Mouse (Mus musculus): ENCODE results near the gene Btbd35f6. TPM values are rescaled to one million over a fixed set of nuclear protein-coding genes. Genes with fewer than 3 reads are reported as not detected.
"Not testable (repeated sequence)": the region's sequence is repeated elsewhere in the genome, so short reads cannot be mapped to it uniquely, and the experiment has no call there.

The Btbd35f6 gene
- not detected in 2 replicates for polyA plus RNA-seq (2015; fragmentation: Nextera tagmentation; extraction: Ambion mirVana)

DNA sequence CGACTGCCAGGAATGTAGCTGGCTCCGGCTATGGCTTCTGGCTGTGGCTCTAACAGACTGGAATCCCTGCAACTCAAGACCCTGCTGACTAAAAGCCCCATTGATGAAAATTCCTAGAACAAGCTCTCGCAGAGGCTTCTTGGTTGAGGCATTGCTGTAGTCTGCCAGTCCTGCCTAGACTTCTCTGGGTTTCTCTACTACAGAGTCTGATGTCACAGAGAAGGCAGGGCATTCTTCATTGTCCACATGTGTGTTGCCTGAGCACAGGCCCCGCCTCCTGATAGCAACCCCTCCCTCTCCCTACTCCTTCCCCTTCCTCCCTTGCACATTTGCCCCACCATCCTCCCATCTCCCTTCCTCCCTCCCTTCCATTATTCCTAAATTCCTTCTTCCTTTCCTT lies at the start of gene Btbd35f6:
Gene Btbd35f6 (minus strand): TSS at position 101 of the 400 bp plus-strand sequence.
- H3K27ac ChIP-seq; H3K36me3 ChIP-seq; H3K9ac ChIP-seq (replicated peaks); H3K4me2 ChIP-seq (replicated peaks); H3K4me1 ChIP-seq (replicated peaks); H3K9me3 ChIP-seq; ATAC-seq; H3K4me3 ChIP-seq (replicated peaks); H3K27me3 ChIP-seq: not testable (repeated sequence)
- no CpG with 5 or more reads among the region's 4 CpGs for WGBS

DNA sequence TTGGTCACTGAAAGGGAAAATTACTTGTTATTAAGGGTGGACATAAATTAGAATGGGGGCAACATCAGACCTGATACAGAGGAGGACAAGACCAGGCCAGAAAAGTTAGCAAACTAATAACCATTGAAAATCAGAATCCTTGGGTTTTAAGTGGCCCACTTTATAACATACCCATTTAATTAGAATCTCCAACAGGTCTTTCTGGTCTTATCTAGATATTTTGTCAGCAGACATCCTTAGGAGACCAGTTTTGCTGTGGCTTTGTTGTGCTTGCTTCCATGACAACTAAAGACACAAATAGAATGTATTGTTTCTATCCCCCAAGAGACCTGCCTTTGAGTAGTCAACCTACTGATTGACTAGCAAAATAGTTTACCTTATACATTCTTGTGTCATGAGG lies 30.4 kb upstream of the Btbd35f6 start, which contains the start of gene Gm21870:
Gene Gm21870 (minus strand): TSS at position 101 of the 400 bp plus-strand sequence.
- H3K27me3 ChIP-seq; H3K4me3 ChIP-seq (replicated peaks); ATAC-seq; H3K9me3 ChIP-seq; H3K4me2 ChIP-seq (replicated peaks); H3K36me3 ChIP-seq; H3K27ac ChIP-seq; H3K9ac ChIP-seq (replicated peaks); H3K4me1 ChIP-seq (replicated peaks): not testable (repeated sequence)

DNA sequence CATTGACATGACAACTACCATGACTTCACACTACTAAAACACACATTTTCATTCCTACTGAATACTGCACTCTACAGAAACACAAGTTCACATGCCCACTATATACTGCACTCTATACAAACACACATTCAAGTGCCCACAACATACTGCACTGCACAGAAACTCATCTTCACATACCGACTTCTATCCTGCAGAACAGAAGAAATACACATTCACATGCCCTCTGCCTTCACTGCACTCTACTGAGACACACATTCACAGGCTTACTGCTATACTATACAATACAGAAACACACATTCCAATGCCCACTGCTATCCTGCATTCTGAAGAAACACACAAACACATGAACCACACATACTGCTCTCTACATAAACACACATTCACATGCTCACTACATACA lies 26.1 kb downstream of the Btbd35f6 start:
- no CpG with 5 or more reads among the region's 1 CpGs for WGBS

DNA sequence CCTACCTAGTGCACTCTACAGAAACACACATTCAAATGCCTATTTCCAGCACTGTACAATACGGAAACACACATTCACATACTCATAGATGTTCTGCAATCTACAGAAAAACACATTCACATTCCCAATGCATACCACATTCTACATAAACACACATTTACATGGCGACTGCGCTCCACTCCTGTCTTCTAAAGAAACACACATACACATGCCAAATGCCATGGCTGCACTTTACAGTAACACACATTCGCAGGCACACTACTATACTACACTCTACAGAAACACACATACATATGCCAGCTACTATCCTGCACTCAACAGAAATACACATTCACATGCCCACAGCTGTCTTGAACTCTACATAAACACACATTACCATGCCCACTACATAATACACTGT lies 28.1 kb downstream of the Btbd35f6 start:
- H3K9ac ChIP-seq (replicated peaks); ATAC-seq; H3K4me3 ChIP-seq (replicated peaks); H3K27me3 ChIP-seq; H3K36me3 ChIP-seq; H3K4me2 ChIP-seq (replicated peaks); H3K4me1 ChIP-seq (replicated peaks); H3K27ac ChIP-seq: not testable (repeated sequence)
- H3K9me3 ChIP-seq, result peaks cover 33% of the 10 kb centered on the region
- 83% methylated on average over 4 of the region's 4 CpGs for WGBS

More for the DNA sequence above, 26.1 kb downstream of the Btbd35f6 start:
- H3K9ac ChIP-seq (replicated peaks); H3K4me3 ChIP-seq (replicated peaks); H3K36me3 ChIP-seq; H3K27me3 ChIP-seq; ATAC-seq; H3K27ac ChIP-seq; H3K4me1 ChIP-seq (replicated peaks); H3K4me2 ChIP-seq (replicated peaks): not testable (repeated sequence)
- peaks cover 33% of the 10 kb centered on the region for H3K9me3 ChIP-seq

DNA sequence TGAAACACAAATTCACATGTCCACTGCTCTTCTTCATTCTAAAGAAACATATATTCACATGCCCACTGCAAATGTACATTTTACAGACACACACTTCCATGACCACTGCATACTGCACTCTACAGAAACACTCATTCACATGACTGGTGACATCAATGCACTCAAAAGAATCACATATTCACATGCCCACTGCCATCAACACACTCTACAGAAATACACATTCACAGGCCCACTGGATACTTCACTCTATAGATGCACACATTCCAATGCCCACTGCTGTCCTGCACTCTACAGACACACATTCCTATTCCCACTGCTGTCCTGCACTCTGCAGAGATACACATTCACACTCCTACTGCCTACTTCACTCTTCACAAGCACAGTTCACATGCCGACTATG lies 30.0 kb downstream of the Btbd35f6 start:
- ATAC-seq; H3K9ac ChIP-seq (replicated peaks); H3K27me3 ChIP-seq; H3K4me3 ChIP-seq (replicated peaks); H3K36me3 ChIP-seq; H3K27ac ChIP-seq; H3K4me1 ChIP-seq (replicated peaks); H3K4me2 ChIP-seq (replicated peaks): not testable (repeated sequence)
- no CpG with 5 or more reads among the region's 1 CpGs for WGBS
- H3K9me3 ChIP-seq, result peaks cover 36% of the 10 kb centered on the region

DNA sequence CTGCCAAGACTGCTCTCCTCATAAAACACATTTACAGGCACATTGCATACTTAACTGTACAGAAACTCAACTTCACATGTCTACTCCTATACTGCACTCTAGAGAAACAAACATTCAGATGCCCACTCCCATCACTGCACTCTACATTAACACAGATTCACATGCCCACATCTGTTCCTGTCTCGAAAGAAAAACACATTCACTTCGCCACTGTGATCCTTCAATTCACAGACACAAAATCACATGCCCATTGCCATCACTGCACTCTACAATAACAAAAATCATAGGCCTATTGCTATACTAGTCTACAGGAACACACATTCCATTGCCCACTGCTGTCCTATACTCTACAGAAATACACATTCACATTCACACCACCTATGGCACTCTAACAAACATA lies 30.9 kb downstream of the Btbd35f6 start:
- peaks cover 33% of the 10 kb centered on the region for H3K9me3 ChIP-seq
- not testable (repeated sequence) for H3K4me3 ChIP-seq (replicated peaks); H3K27ac ChIP-seq; H3K36me3 ChIP-seq; H3K4me1 ChIP-seq (replicated peaks); H3K9ac ChIP-seq (replicated peaks); ATAC-seq; H3K27me3 ChIP-seq; H3K4me2 ChIP-seq (replicated peaks)
- WGBS, result 82% methylated on average over 2 of the region's 2 CpGs

Other genes with a start within 250 kb of the Btbd35f6 start
- not detected in 2 replicates for gene Gm21870, start 30.3 kb upstream of the Btbd35f6 start, polyA plus RNA-seq (2015; fragmentation: Nextera tagmentation; extraction: Ambion mirVana)
- not detected in 2 replicates for gene Btbd35f9, start 205.0 kb upstream of the Btbd35f6 start, polyA plus RNA-seq (2015; fragmentation: Nextera tagmentation; extraction: Ambion mirVana)

All from midbrain, embryonic 13.5 days (tissue).